ENCODE assay signal across 14 mouse cellular contexts in genomic region chr2:180895837-180896525, GRCm38 (mm10). TPM values are rescaled to one million over a fixed set of nuclear protein-coding genes. Genes with fewer than 3 reads are reported as not detected.
DNase-seq lines count a peak whose midpoint lies in the region; ATAC-seq and TF ChIP-seq lines count a peak whose summit lies in the region.
"Had no signal": no experiment of that assay in that cellular context is flagged by ENCODE, and none has a peak within 500 bp of the region (broad histone marks: within the 10 kb centered on the region; RNA-seq: fewer than 3 reads in every experiment).

No protein-coding gene starts in this region.

- 71% methylated on average over 11 of the region's 11 CpGs for whole genome bisulfite sequencing in forebrain, embryonic 16.5 days
- WGBS in olfactory bulb, adult 2 months: 31% methylated on average over 11 of the region's 11 CpGs
- 69% methylated on average over 11 of the region's 11 CpGs for WGBS in heart, embryonic 12.5 days

- peak; percentile 30 for DNase-seq in layer of hippocampus, adult 11-12 months (ENCODE audit: low spot score)
- DNase-seq in layer of hippocampus, adult 18-20 months (ENCODE audit: low spot score in 2 of 2): no peak
- peak; percentile 29 to 54 for DNase-seq in left cerebral cortex, postnatal 10 days (ENCODE audit: extremely low spot score in 1 of 2, low spot score in 2 of 2)
- no peak for DNase-seq in gastrocnemius, postnatal 14 days
- no peak for DNase-seq in testis, postnatal 14 days (ENCODE audit: low spot score)
- DNase-seq: adrenal gland, adult 2 months; lung, postnatal 14 days had no signal

- no peak for ATAC-seq in forebrain, embryonic 16.5 days
- ATAC-seq in heart, embryonic 12.5 days (ENCODE audit: insufficient number of reproducible peaks, low FRiP score): no peak

- intact Hi-C loops in left cerebral cortex, postnatal 10 days (cut with DNase I): no loop called here
- intact Hi-C loops in gastrocnemius, postnatal 14 days (cut with DNase I; ENCODE audit: low total_unique reads): no loop called here

- H3K27me3 ChIP-seq in forebrain, embryonic 16.5 days (replicated peaks; ENCODE audit: control insufficient read depth, insufficient read depth, low read length): no peaks in the 10 kb centered on the region; the same call in 1 of the 2 replicates
- peaks cover 82% of the 10 kb centered on the region for H3K27me3 ChIP-seq in heart, embryonic 12.5 days (replicated peaks)

- no peaks in the 10 kb centered on the region for H3K9me3 ChIP-seq in forebrain, embryonic 16.5 days (ENCODE audit: control insufficient read depth, low read length)
- no peaks in the 10 kb centered on the region for H3K9me3 ChIP-seq in heart, embryonic 12.5 days (replicated peaks)
- H3K9me3 ChIP-seq: embryonic facial prominence, embryonic 10.5 days; kidney, embryonic 15.5 days; limb, embryonic 12.5 days; stomach, embryonic 15.5 days had no signal

- peak overlapping the region; percentile 54 for H3K27ac ChIP-seq in forebrain, embryonic 16.5 days (ENCODE audit: low read length)
- peak overlapping the region; percentile 88 for H3K27ac ChIP-seq in olfactory bulb, adult 2 months (ENCODE audit: insufficient read depth, low read depth, low read length)
- H3K27ac ChIP-seq in heart, embryonic 12.5 days (ENCODE audit: poor library complexity, severe bottlenecking): no peak overlapping the region
- H3K27ac ChIP-seq: embryonic facial prominence, embryonic 10.5 days; kidney, embryonic 15.5 days; limb, embryonic 12.5 days; stomach, embryonic 15.5 days had no signal

- H3K4me1 ChIP-seq in forebrain, embryonic 16.5 days (replicated peaks; ENCODE audit: control insufficient read depth, insufficient read depth, low read length): peaks cover 31% of the 10 kb centered on the region
- peaks cover 29% of the 10 kb centered on the region for H3K4me1 ChIP-seq in olfactory bulb, adult 2 months (ENCODE audit: control insufficient read depth, insufficient read depth, low read length)
- peaks cover 24% of the 10 kb centered on the region for H3K4me1 ChIP-seq in heart, embryonic 12.5 days (replicated peaks)

- peak overlapping the region; percentile 79 for H3K4me3 ChIP-seq in forebrain, embryonic 16.5 days (replicated peaks; ENCODE audit: low read length)
- peak overlapping the region; percentile 42 for H3K4me3 ChIP-seq in olfactory bulb, adult 2 months (ENCODE audit: insufficient read depth, low read depth, low read length)
- no peak overlapping the region for H3K4me3 ChIP-seq in heart, embryonic 12.5 days
- H3K4me3 ChIP-seq: kidney, embryonic 15.5 days; limb, embryonic 12.5 days; stomach, embryonic 15.5 days had no signal

- no peaks in the 10 kb centered on the region for H3K36me3 ChIP-seq in forebrain, embryonic 16.5 days (ENCODE audit: control insufficient read depth, insufficient read depth)
- H3K36me3 ChIP-seq in heart, embryonic 12.5 days: no peaks in the 10 kb centered on the region
- H3K36me3 ChIP-seq: kidney, embryonic 15.5 days; limb, embryonic 12.5 days; stomach, embryonic 15.5 days had no signal

- peak overlapping the region; percentile 49 for H3K4me2 ChIP-seq in forebrain, embryonic 16.5 days (ENCODE audit: low read length)
- H3K4me2 ChIP-seq in heart, embryonic 12.5 days: no peak overlapping the region
- H3K4me2 ChIP-seq: kidney, embryonic 15.5 days; limb, embryonic 12.5 days; stomach, embryonic 15.5 days had no signal

- H3K9ac ChIP-seq in forebrain, embryonic 16.5 days (replicated peaks; ENCODE audit: low read depth, low read length): peak overlapping the region; percentile 50
- H3K9ac ChIP-seq in heart, embryonic 12.5 days: no peak overlapping the region
- H3K9ac ChIP-seq: kidney, embryonic 15.5 days; limb, embryonic 12.5 days; stomach, embryonic 15.5 days had no signal

- TF ChIP-seq POLR2A in olfactory bulb, adult 2 months (IDR thresholded peaks at IDR 0.05; ENCODE audit: insufficient read depth, low read depth, low read length): no peak

- TF ChIP-seq CTCF in olfactory bulb, adult 2 months (IDR thresholded peaks at IDR 0.05; ENCODE audit: insufficient read depth, low read depth, low read length): no peak

RNA-seq across cellular contexts. Expression of gene Ythdf1, which starts 24.8 kb away (rescaled TPM):
- total RNA-seq in layer of hippocampus, adult 18-20 months (2021): 10 to 100 TPM; 50.9 to 55.6 TPM
- polyA plus RNA-seq in forebrain, embryonic 16.5 days (2015; fragmentation: Nextera tagmentation; extraction: Ambion mirVana): 44.9 and 50.1 TPM in 2 replicates
- 10 to 100 TPM; 62.7 to 67.6 TPM for total RNA-seq in left cerebral cortex, postnatal 10 days (2021)
- polyA plus RNA-seq in olfactory bulb, adult 2 months (2012; ENCODE audit: insufficient read depth, insufficient read length, low replicate concordance, missing spikeins): not detected in 2 replicates
- total RNA-seq in gastrocnemius, postnatal 14 days (2021): 10 to 100 TPM; 29.5 to 30.3 TPM
- polyA plus RNA-seq in heart, embryonic 12.5 days (2016; fragmentation: Nextera tagmentation; extraction: Ambion mirVana): 44.9 and 47.0 TPM in 2 replicates

RNA-seq across cellular contexts. Expression of gene Birc7, which starts 32.8 kb away (rescaled TPM):
- under 1 TPM; 0.27 to 0.28 TPM for total RNA-seq in layer of hippocampus, adult 18-20 months (2021)
- not detected in 2 replicates for polyA plus RNA-seq in forebrain, embryonic 16.5 days (2015; fragmentation: Nextera tagmentation; extraction: Ambion mirVana)
- total RNA-seq in left cerebral cortex, postnatal 10 days (2021): not detected
- not detected in 2 replicates for polyA plus RNA-seq in olfactory bulb, adult 2 months (2012; ENCODE audit: insufficient read depth, insufficient read length, low replicate concordance, missing spikeins)
- not detected for total RNA-seq in gastrocnemius, postnatal 14 days (2021)
- polyA plus RNA-seq in heart, embryonic 12.5 days (2016; fragmentation: Nextera tagmentation; extraction: Ambion mirVana): 0.32 and 0.46 TPM in 2 replicates
- total RNA-seq: adrenal gland, adult 2 months had no signal
- polyA plus RNA-seq: adrenal gland, adult 2 months; kidney, embryonic 15.5 days; limb, embryonic 12.5 days had no signal

RNA-seq across cellular contexts. Expression of gene Nkain4, which starts 58.5 kb away (rescaled TPM):
- 10 to 100 TPM; 52.7 to 54.2 TPM for total RNA-seq in layer of hippocampus, adult 18-20 months (2021)
- 52.3 and 56.7 TPM in 2 replicates for polyA plus RNA-seq in forebrain, embryonic 16.5 days (2015; fragmentation: Nextera tagmentation; extraction: Ambion mirVana)
- total RNA-seq in left cerebral cortex, postnatal 10 days (2021): 10 to 100 TPM; 39.3 to 39.9 TPM
- not detected in 2 replicates for polyA plus RNA-seq in olfactory bulb, adult 2 months (2012; ENCODE audit: insufficient read depth, insufficient read length, low replicate concordance, missing spikeins)
- under 1 TPM; 0.82 TPM for total RNA-seq in gastrocnemius, postnatal 14 days (2021)
- 36.1 and 37.1 TPM in 2 replicates for polyA plus RNA-seq in heart, embryonic 12.5 days (2016; fragmentation: Nextera tagmentation; extraction: Ambion mirVana)

Comparison
In these comparisons a context has a peak if more than half of its experiments do, and no peak if none do; other contexts are left out.
1. DNase-seq: peak in layer of hippocampus, adult 11-12 months (single experiment) and left cerebral cortex, postnatal 10 days (2 of 2); none in layer of hippocampus, adult 18-20 months (0 of 2), gastrocnemius, postnatal 14 days (single experiment) and testis, postnatal 14 days (single experiment).
2. RNA of gene Nkain4, which starts 58.5 kb away (total RNA-seq): 52.7 to 54.2 TPM in layer of hippocampus, adult 18-20 months and 39.3 to 39.9 TPM in left cerebral cortex, postnatal 10 days; 0.82 TPM in gastrocnemius, postnatal 14 days; every median in the first group is over 10 times any median in the second.